Mouse (Mus musculus) right cerebral cortex, postnatal 10 days (tissue): ENCODE data around the gene Ech1.

Experiments
- DNase-seq, 2 experiments: peaks; one replicate each; pipeline ENCODE4 v3.0.0; 2021; ENCODE audit warnings: low spot score in 2 of 2

The Ech1 gene

GRCm38 (mm10) chr7:28802846-28803588 lies 22.0 kb upstream of the Ech1 start:
- no peak for DNase-seq

GRCm38 (mm10) chr7:28803756-28804155 lies 21.3 kb upstream of the Ech1 start:
- no peak for DNase-seq

- no peak for DNase-seq
Observed at GRCm38 (mm10) chr7:28806869-28807268, 18.1 kb upstream of the Ech1 start.

DNA sequence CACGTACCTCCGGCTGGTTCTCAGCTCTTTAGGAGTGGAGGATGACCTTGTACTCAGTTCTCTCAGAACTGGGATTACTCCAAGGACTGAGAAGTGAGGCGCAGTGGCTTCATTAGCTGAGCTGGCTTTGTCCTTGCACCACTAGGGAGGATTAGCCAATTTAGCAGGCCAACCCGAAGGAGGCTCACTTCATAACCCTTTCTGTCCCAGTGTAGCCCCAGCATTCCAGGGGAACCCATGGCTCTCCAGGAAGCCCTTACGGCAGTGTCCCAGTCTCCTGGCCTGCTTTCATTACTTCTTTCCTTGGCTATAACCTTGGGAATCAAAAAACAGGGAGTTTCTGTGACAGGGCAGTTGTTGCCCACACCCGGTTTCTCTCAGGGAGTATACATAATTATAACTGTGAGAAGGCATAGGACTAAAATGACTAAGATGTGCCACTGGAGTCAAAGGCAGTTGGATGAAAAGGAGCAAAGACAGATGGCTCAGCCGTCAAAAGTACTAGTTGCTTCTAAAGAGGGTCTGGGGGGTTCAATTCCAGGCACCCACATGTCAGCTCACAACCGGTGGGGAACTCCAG lies 17.3 kb upstream of the Ech1 start:
- DNase-seq, result no peak

- DNase-seq, result no peak
Observed at GRCm38 (mm10) chr7:28808221-28808941, 16.6 kb upstream of the Ech1 start, which contains the start of gene Hnrnpl. Gene Hnrnpl, plus strand, starts transcription at chr7:28808541.

- DNase-seq, result peak; percentile 96 to 97
Observed at GRCm38 (mm10) chr7:28808957-28809393, 16.0 kb upstream of the Ech1 start.

GRCm38 (mm10) chr7:28809401-28810089 lies 15.5 kb upstream of the Ech1 start:
- DNase-seq, result peak; percentile 78 to 79

DNA sequence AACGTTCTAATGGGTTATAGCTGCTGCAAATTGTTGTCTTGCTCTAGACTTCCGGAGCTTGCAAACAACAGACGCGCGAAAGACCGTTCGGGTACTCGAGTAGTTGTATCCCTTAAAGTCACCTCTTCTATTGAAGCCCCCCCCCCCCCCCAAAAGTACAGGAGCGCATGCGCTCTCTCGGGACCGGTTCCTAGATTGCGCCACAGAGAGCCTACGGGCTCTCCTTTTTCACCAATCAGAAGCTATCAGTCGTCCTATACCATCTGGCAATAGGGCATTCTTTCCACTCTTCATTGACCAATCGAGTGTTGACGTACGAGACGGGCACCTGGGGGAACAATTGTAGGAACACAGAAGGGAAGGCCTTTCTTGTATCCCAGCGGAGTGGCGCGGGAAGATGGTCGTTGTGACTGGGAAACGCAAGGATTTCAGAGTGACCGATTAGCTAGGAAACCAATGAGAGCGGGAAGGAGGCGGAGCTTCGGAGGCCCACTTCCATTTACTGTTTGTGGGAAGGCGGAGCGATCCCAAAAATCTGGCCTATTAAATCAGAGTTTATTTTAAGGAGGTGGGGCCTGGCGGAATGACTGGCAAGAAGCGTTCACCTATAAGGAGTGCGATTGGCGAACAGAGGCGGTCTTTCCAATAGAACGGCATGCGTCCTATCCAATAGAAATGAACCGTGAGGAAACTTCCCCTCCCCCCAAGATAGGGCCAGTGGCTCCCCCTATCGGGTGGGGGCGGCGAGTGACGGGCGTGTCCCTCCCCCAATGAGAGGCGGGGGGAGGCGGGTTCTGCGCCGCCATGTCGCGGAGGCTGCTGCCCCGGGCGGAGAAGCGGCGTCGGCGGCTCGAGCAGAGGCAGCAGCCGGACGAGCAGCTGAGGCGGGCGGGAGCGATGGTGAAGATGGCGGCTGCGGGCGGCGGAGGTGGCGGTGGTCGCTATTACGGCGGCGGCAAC lies 14.6 kb upstream of the Ech1 start:
- peak; percentile 98 to 99 for DNase-seq

- DNase-seq, result peak; percentile 95 to 97
Observed at GRCm38 (mm10) chr7:28811228-28811627, 13.8 kb upstream of the Ech1 start.

GRCm38 (mm10) chr7:28811640-28812275 lies 13.3 kb upstream of the Ech1 start:
- no peak for DNase-seq

- DNase-seq, result no peak
Observed at GRCm38 (mm10) chr7:28812436-28812835, 12.6 kb upstream of the Ech1 start.

DNA sequence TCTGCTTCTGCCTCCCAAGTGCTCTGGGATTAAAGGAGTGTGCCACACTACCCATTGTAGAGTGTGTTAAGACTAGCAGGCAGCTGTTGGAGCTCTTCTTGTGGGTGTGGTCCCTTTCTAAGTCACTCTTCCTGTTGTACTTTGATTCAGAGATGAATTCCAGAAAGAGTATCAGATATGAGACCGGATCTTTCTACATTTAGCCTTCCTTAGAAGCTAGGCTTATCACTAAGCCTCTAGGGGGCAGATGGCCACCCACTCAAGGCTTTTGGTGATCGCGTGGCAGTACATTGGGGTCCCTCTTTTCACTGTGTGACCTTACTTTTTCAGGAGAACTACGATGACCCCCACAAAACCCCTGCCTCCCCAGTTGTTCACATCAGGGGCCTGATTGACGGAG lies 12.1 kb upstream of the Ech1 start:
- DNase-seq, result no peak

GRCm38 (mm10) chr7:28814306-28815034 lies 10.5 kb upstream of the Ech1 start:
- no peak for DNase-seq

DNA sequence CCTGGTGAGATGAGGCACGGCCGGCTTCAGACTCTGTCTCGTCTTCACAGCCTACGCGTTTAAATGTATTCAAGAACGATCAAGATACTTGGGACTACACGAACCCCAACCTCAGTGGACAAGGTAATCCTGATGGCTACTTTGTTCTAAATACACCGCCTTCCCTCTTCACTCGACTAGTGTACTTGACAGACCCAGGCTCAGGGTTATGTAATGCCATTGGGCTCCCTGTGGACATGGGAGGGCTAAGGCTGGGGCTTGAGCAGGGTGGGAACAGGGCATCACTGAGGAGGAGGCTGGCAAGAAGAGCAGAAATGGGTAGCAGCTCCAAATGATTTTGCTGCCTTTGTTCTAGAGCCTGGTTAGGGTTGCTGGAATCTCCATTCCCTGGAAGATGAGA lies 9.8 kb upstream of the Ech1 start:
- DNase-seq, result no peak

DNA sequence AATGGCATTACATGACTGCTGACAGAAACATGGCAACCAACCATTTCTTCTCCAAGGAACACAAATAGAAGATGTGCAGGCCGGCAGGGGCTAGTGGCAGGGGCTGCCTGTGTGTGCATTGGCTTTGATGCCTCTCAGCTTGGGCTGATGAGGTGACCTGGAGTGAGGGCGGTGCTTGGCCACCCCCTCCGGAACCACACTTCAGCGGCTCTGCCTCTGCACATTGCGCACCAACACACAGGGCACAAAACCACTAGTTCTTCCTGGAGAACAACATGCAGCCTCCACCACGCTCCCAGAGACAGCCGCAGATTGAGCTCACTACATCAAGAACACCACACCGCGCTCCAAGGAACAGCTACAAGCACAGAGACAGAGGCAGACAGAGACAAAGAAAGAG lies 8.8 kb upstream of the Ech1 start:
- DNase-seq, result no peak

GRCm38 (mm10) chr7:28816920-28817319 lies 8.1 kb upstream of the Ech1 start:
- no peak for DNase-seq

DNA sequence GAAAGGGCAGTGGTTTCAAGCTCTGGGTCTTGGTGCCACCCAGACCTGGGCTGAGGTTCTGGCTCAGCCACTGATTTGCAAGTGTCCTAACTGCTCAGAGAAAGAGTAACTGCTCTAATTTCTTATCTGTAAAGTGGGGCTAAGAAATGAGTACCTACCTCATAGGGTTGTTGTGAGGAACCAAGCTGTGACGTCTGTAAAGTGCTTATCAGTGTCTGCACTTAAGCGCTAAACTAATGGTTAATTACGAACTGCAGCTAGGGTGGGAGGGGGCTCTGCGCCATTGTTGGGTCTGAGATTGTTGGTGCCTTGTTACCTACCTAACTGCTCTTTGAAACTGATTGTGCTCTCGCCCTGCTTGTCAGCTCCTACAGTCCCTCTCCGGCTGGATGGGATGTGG lies 7.5 kb upstream of the Ech1 start:
- no peak for DNase-seq

- DNase-seq, result no peak
Observed at GRCm38 (mm10) chr7:28817957-28818356, 7.1 kb upstream of the Ech1 start.

DNA sequence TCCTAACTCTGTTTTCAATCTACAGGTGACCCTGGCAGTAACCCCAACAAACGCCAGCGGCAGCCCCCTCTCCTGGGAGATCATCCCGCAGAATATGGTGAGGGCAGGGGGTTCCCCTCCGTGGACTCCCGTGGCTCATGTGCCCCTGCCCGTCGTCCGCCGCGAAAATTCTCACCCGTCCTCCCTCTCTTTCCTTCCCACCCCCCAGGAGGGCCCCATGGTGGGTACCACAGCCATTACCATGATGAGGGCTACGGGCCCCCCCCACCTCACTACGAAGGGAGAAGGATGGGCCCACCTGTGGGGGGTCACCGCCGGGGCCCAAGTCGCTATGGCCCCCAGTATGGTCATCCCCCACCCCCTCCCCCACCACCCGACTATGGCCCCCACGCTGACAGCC lies 6.6 kb upstream of the Ech1 start:
- no peak for DNase-seq
